Mouse (Mus musculus) ES-Bruce4 (cell line): ENCODE results near the gene E130308A19Rik.

Experiments
- CTCF ChIP-seq: IDR thresholded peaks from one replicate; pipeline ENCODE4 v1.8.1; 2011; ENCODE audit warnings: low read depth, low read length
- POLR2A ChIP-seq: IDR thresholded peaks from one replicate; pipeline ENCODE4 v1.8.1; 2011; ENCODE audit warnings: low read length; ENCODE audit not compliant: insufficient read depth

- TF ChIP-seq POLR2A (no peak), CTCF (no peak)
Observed at GRCm38 (mm10) chr4:59689055-59689454, 63.0 kb downstream of the E130308A19Rik start.
